Mouse (Mus musculus) yolk sac, embryonic 10.5 days (tissue): ENCODE measurements around the gene Etv3.
"Not testable (repeated sequence)": the region's sequence is repeated elsewhere in the genome, so short reads cannot be mapped to it uniquely, and the experiment has no call there.

Experiments
- DNase-seq: peaks from one replicate; pipeline ENCODE4 v3.0.0-alpha.2; 2017; ENCODE audit warnings: low spot score

The Etv3 gene

GRCm38 (mm10) chr3:87525043-87525836 is at the start of gene Etv3:
Etv3 (plus strand) TSS chr3:87525407.
- peak; percentile 84 for DNase-seq

GRCm38 (mm10) chr3:87477948-87478347 is 47.3 kb upstream of the Etv3 start:
- DNase-seq: not testable (repeated sequence)

- DNase-seq: not testable (repeated sequence)
Measured at GRCm38 (mm10) chr3:87478596-87478995, 46.6 kb upstream of the Etv3 start.

GRCm38 (mm10) chr3:87479230-87479629 is 46.0 kb upstream of the Etv3 start:
- not testable (repeated sequence) for DNase-seq

GRCm38 (mm10) chr3:87487392-87487791 is 37.8 kb upstream of the Etv3 start:
- no peak for DNase-seq

GRCm38 (mm10) chr3:87487911-87488310 is 37.3 kb upstream of the Etv3 start:
- no peak for DNase-seq

- no peak for DNase-seq
Measured at GRCm38 (mm10) chr3:87498266-87498665, 26.9 kb upstream of the Etv3 start.

GRCm38 (mm10) chr3:87499072-87499471 is 26.1 kb upstream of the Etv3 start:
- peak; percentile 54 for DNase-seq

GRCm38 (mm10) chr3:87500088-87501055 is 24.8 kb upstream of the Etv3 start:
- no peak for DNase-seq

- no peak for DNase-seq
Measured at GRCm38 (mm10) chr3:87501151-87501550, 24.1 kb upstream of the Etv3 start.

- no peak for DNase-seq
Measured at GRCm38 (mm10) chr3:87502771-87503170, 22.4 kb upstream of the Etv3 start.

- DNase-seq: peak; percentile 13
Measured at GRCm38 (mm10) chr3:87504330-87504729, 20.9 kb upstream of the Etv3 start.

- no peak for DNase-seq
Measured at GRCm38 (mm10) chr3:87504749-87505425, 20.3 kb upstream of the Etv3 start.

- DNase-seq: no peak
Measured at GRCm38 (mm10) chr3:87506456-87507416, 18.5 kb upstream of the Etv3 start.

GRCm38 (mm10) chr3:87508205-87508901 is 16.9 kb upstream of the Etv3 start:
- DNase-seq: peak; percentile 83

GRCm38 (mm10) chr3:87509061-87509460 is 16.1 kb upstream of the Etv3 start:
- DNase-seq: peak; percentile 32

- no peak for DNase-seq
Measured at GRCm38 (mm10) chr3:87510832-87511231, 14.4 kb upstream of the Etv3 start.

- DNase-seq: peak; percentile 36
Measured at GRCm38 (mm10) chr3:87511971-87512765, 13.0 kb upstream of the Etv3 start.

GRCm38 (mm10) chr3:87515567-87516081 is 9.6 kb upstream of the Etv3 start:
- DNase-seq: no peak
